In the genomic region with DNA sequence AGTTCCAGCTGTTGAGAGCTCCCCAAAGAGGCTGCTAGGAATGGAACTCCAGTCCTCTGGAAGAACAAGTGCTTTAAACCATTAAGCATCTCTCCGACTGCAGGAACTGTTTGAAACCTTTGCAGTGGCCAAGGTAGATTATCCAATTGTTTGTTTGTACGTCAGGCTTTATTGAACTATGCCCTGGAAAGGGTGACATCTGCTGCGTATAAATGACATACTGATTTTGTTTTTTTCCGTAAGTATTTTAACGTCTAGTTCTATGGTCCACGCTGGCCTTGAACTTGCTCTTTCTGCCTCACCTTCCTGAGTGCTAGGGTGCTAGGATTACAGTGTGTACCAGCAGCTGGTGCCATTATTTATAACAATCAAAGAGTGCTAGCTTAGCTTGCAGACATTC, we compare ENCODE assay signal across 23 mouse cellular contexts.
"Had no signal": no experiment of that assay in that cellular context is flagged by ENCODE, and none has a peak within 500 bp of the region (broad histone marks: within the 10 kb centered on the region; RNA-seq: fewer than 3 reads in every experiment).

No protein-coding gene starts in this region.

- H3K27ac ChIP-seq: intestine, embryonic 15.5 days; layer of hippocampus, adult 2 months; limb, embryonic 12.5 days; limb, embryonic 15.5 days; lung, embryonic 15.5 days; midbrain, embryonic 10.5 days; neural tube, embryonic 12.5 days; neural tube, embryonic 15.5 days had no signal

- H3K27me3 ChIP-seq: intestine, embryonic 15.5 days; limb, embryonic 12.5 days; limb, embryonic 15.5 days; lung, embryonic 15.5 days; neural tube, embryonic 12.5 days; neural tube, embryonic 15.5 days had no signal

- DNase-seq: kidney, adult 11 months; kidney, adult 9 months; kidney, postnatal 14 days; layer of hippocampus, adult 9-11 months; left cerebral cortex, postnatal 4 days; lung, adult 18-20 months; lung, postnatal 10 days; lung, postnatal 36 days; midbrain, embryonic 14.5 days; right cerebral cortex, adult 18-20 months; right cerebral cortex, postnatal 14 days; right cerebral cortex, postnatal 4 days; thymus, adult 18-20 months; thymus, postnatal 36 days had no signal

- H3K9ac ChIP-seq: intestine, embryonic 15.5 days; limb, embryonic 12.5 days; limb, embryonic 15.5 days; lung, embryonic 15.5 days; neural tube, embryonic 12.5 days; neural tube, embryonic 15.5 days had no signal

- H3K4me1 ChIP-seq: intestine, embryonic 15.5 days; limb, embryonic 12.5 days; limb, embryonic 15.5 days; lung, embryonic 15.5 days; neural tube, embryonic 12.5 days; neural tube, embryonic 15.5 days had no signal

- H3K9me3 ChIP-seq: intestine, embryonic 15.5 days; limb, embryonic 12.5 days; limb, embryonic 15.5 days; lung, embryonic 15.5 days; megakaryocyte, embryonic 14.5 days; midbrain, embryonic 10.5 days; neural tube, embryonic 12.5 days; neural tube, embryonic 15.5 days had no signal

- ATAC-seq: intestine, embryonic 15.5 days had no signal

- H3K4me2 ChIP-seq: intestine, embryonic 15.5 days; limb, embryonic 12.5 days; limb, embryonic 15.5 days; lung, embryonic 15.5 days; neural tube, embryonic 12.5 days; neural tube, embryonic 15.5 days had no signal

- H3K4me3 ChIP-seq: intestine, embryonic 15.5 days; layer of hippocampus, adult 2 months; limb, embryonic 12.5 days; limb, embryonic 15.5 days; lung, embryonic 15.5 days; midbrain, embryonic 10.5 days; neural tube, embryonic 12.5 days; neural tube, embryonic 15.5 days had no signal

- H3K36me3 ChIP-seq: intestine, embryonic 15.5 days; limb, embryonic 12.5 days; limb, embryonic 15.5 days; lung, embryonic 15.5 days; midbrain, embryonic 10.5 days; neural tube, embryonic 12.5 days; neural tube, embryonic 15.5 days had no signal
